Mouse (Mus musculus): Measurements from ENCODE around the gene Polr2e. TPM values are rescaled to one million over a fixed set of nuclear protein-coding genes. Genes with fewer than 3 reads are reported as not detected.

Polr2e gene
- polyA plus RNA-seq, 1 experiment from 2014 or later = 66.8 TPM

- peaks cover 3% of the 10 kb centered on the region; the same call in 1 of the 2 replicates for H3K36me3 ChIP-seq (ENCODE audit: control insufficient read depth, insufficient read depth)
- H3K27ac ChIP-seq (ENCODE audit: low read length) = no peak overlapping the region
- no peak for ATAC-seq (ENCODE audit: low read depth)
- WGBS (ENCODE audit: insufficient replicate concordance) = 75% methylated on average over 4 of the region's 4 CpGs
- no peak overlapping the region for H3K4me2 ChIP-seq (ENCODE audit: low read depth, low read length)
- H3K9me3 ChIP-seq (replicated peaks; ENCODE audit: control insufficient read depth, low read length) = no peaks in the 10 kb centered on the region
- no peak overlapping the region for H3K9ac ChIP-seq (ENCODE audit: low read depth, low read length)
- H3K4me3 ChIP-seq (ENCODE audit: low read depth, low read length) = no peak overlapping the region
- H3K4me1 ChIP-seq (ENCODE audit: control insufficient read depth, low read depth, low read length) = peaks cover 47% of the 10 kb centered on the region
- H3K27me3 ChIP-seq (ENCODE audit: control insufficient read depth, insufficient read depth, low read depth, low read length) = no peaks in the 10 kb centered on the region
Measured at GRCm38 (mm10) chr10:80076386-80076785, 36.8 kb upstream of the Polr2e start.

- H3K4me3 ChIP-seq (ENCODE audit: low read depth, low read length) = no peak overlapping the region
- 80% methylated on average over 1 of the region's 1 CpGs for WGBS (ENCODE audit: insufficient replicate concordance)
- H3K9me3 ChIP-seq (replicated peaks; ENCODE audit: control insufficient read depth, low read length) = no peaks in the 10 kb centered on the region
- ATAC-seq (ENCODE audit: low read depth) = no peak
- H3K27ac ChIP-seq (ENCODE audit: low read length) = 0 out of 2 replicates have a peak overlapping the region, but pooled peaks have one; percentile 33
- H3K4me1 ChIP-seq (ENCODE audit: control insufficient read depth, low read depth, low read length) = peaks cover 49% of the 10 kb centered on the region
- no peaks in the 10 kb centered on the region for H3K27me3 ChIP-seq (ENCODE audit: control insufficient read depth, insufficient read depth, low read depth, low read length)
- no peak overlapping the region for H3K4me2 ChIP-seq (ENCODE audit: low read depth, low read length)
- no peak overlapping the region for H3K9ac ChIP-seq (ENCODE audit: low read depth, low read length)
- H3K36me3 ChIP-seq (ENCODE audit: control insufficient read depth, insufficient read depth) = peaks cover 3% of the 10 kb centered on the region; the same call in 1 of the 2 replicates
Measured at GRCm38 (mm10) chr10:80075924-80076323, 36.3 kb upstream of the Polr2e start.

- Histone ChIP-seq H3K9ac (ENCODE audit: low read depth, low read length) (no peak overlapping the region), H3K4me3 (ENCODE audit: low read depth, low read length) (peak overlapping the region; percentile 7), H3K27me3 (ENCODE audit: control insufficient read depth, insufficient read depth, low read depth, low read length) (no peaks in the 10 kb centered on the region), H3K36me3 (ENCODE audit: control insufficient read depth, insufficient read depth) (peaks cover 3% of the 10 kb centered on the region; the same call in 1 of the 2 replicates), H3K4me1 (ENCODE audit: control insufficient read depth, low read depth, low read length) (peaks cover 49% of the 10 kb centered on the region), H3K4me2 (ENCODE audit: low read depth, low read length) (peak overlapping the region; percentile 19), H3K27ac (ENCODE audit: low read length) (0 out of 2 replicates have a peak overlapping the region, but pooled peaks have one; percentile 20), H3K9me3 (replicated peaks; ENCODE audit: control insufficient read depth, low read length) (no peaks in the 10 kb centered on the region)
- WGBS (ENCODE audit: insufficient replicate concordance) = 15% methylated on average over 28 of the region's 28 CpGs
- ATAC-seq (ENCODE audit: low read depth) = peak; percentile 3; the same call in 1 of the 2 replicates
Measured at GRCm38 (mm10) chr10:80074813-80075601, 35.4 kb upstream of the Polr2e start.

- H3K4me1 ChIP-seq (ENCODE audit: control insufficient read depth, low read depth, low read length) = peaks cover 42% of the 10 kb centered on the region
- ATAC-seq (ENCODE audit: low read depth) = no peak
- H3K4me3 ChIP-seq (ENCODE audit: low read depth, low read length) = no peak overlapping the region
- H3K9me3 ChIP-seq (replicated peaks; ENCODE audit: control insufficient read depth, low read length) = no peaks in the 10 kb centered on the region
- H3K36me3 ChIP-seq (ENCODE audit: control insufficient read depth, insufficient read depth) = no peaks in the 10 kb centered on the region
- no peaks in the 10 kb centered on the region for H3K27me3 ChIP-seq (ENCODE audit: control insufficient read depth, insufficient read depth, low read depth, low read length)
- WGBS (ENCODE audit: insufficient replicate concordance) = 77% methylated on average over 20 of the region's 20 CpGs
- H3K27ac ChIP-seq (ENCODE audit: low read length) = peak overlapping the region; percentile 93; the same call in 1 of the 2 replicates
- H3K9ac ChIP-seq (ENCODE audit: low read depth, low read length) = 0 out of 2 replicates have a peak overlapping the region, but pooled peaks have one; percentile 10
- H3K4me2 ChIP-seq (ENCODE audit: low read depth, low read length) = no peak overlapping the region
Measured at GRCm38 (mm10) chr10:80072623-80073489, 33.3 kb upstream of the Polr2e start.

- Histone ChIP-seq H3K27ac (ENCODE audit: low read length) (peak overlapping the region; percentile 93), H3K4me1 (ENCODE audit: control insufficient read depth, low read depth, low read length) (peaks cover 42% of the 10 kb centered on the region), H3K9ac (ENCODE audit: low read depth, low read length) (peak overlapping the region; percentile 51), H3K4me3 (ENCODE audit: low read depth, low read length) (no peak overlapping the region; the same call in 1 of the 2 replicates), H3K36me3 (ENCODE audit: control insufficient read depth, insufficient read depth) (peaks cover 6% of the 10 kb centered on the region), H3K4me2 (ENCODE audit: low read depth, low read length) (peak overlapping the region; percentile 48), H3K27me3 (ENCODE audit: control insufficient read depth, insufficient read depth, low read depth, low read length) (no peaks in the 10 kb centered on the region), H3K9me3 (replicated peaks; ENCODE audit: control insufficient read depth, low read length) (no peaks in the 10 kb centered on the region)
- ATAC-seq (ENCODE audit: low read depth) = peak; percentile 23
- WGBS (ENCODE audit: insufficient replicate concordance) = 60% methylated on average over 3 of the region's 3 CpGs
Measured at GRCm38 (mm10) chr10:80071516-80071900, 31.9 kb upstream of the Polr2e start.

GRCm38 (mm10) chr10:80070837-80071515 is 31.4 kb upstream of the Polr2e start:
- 56% methylated on average over 9 of the region's 9 CpGs for WGBS (ENCODE audit: insufficient replicate concordance)
- Histone ChIP-seq H3K4me1 (ENCODE audit: control insufficient read depth, low read depth, low read length) (peaks cover 42% of the 10 kb centered on the region), H3K4me3 (ENCODE audit: low read depth, low read length) (peak overlapping the region; percentile 6; the same call in 1 of the 2 replicates), H3K4me2 (ENCODE audit: low read depth, low read length) (peak overlapping the region; percentile 48), H3K36me3 (ENCODE audit: control insufficient read depth, insufficient read depth) (peaks cover 9% of the 10 kb centered on the region), H3K27me3 (ENCODE audit: control insufficient read depth, insufficient read depth, low read depth, low read length) (no peaks in the 10 kb centered on the region), H3K27ac (ENCODE audit: low read length) (peak overlapping the region; percentile 93), H3K9me3 (replicated peaks; ENCODE audit: control insufficient read depth, low read length) (no peaks in the 10 kb centered on the region), H3K9ac (ENCODE audit: low read depth, low read length) (peak overlapping the region; percentile 51)
- peak; percentile 91 for ATAC-seq (ENCODE audit: low read depth)

- peak overlapping the region; percentile 6; the same call in 1 of the 2 replicates for H3K27ac ChIP-seq (ENCODE audit: low read length)
- ATAC-seq (ENCODE audit: low read depth) = no peak
Measured at GRCm38 (mm10) chr10:80069948-80070450, 30.4 kb upstream of the Polr2e start.

GRCm38 (mm10) chr10:80069251-80069650 is 29.7 kb upstream of the Polr2e start:
- 81% methylated on average over 7 of the region's 7 CpGs for WGBS (ENCODE audit: insufficient replicate concordance)

More at GRCm38 (mm10) chr10:80069948-80070450, 30.4 kb upstream of the Polr2e start:
- peaks cover 9% of the 10 kb centered on the region for H3K36me3 ChIP-seq (ENCODE audit: control insufficient read depth, insufficient read depth)
- H3K9ac ChIP-seq (ENCODE audit: low read depth, low read length) = no peak overlapping the region
- no peaks in the 10 kb centered on the region for H3K9me3 ChIP-seq (replicated peaks; ENCODE audit: control insufficient read depth, low read length)
- no peak overlapping the region for H3K4me3 ChIP-seq (ENCODE audit: low read depth, low read length)
- no peak overlapping the region for H3K4me2 ChIP-seq (ENCODE audit: low read depth, low read length)
- WGBS (ENCODE audit: insufficient replicate concordance) = 83% methylated on average over 4 of the region's 4 CpGs
- H3K27me3 ChIP-seq (ENCODE audit: control insufficient read depth, insufficient read depth, low read depth, low read length) = no peaks in the 10 kb centered on the region
- H3K4me1 ChIP-seq (ENCODE audit: control insufficient read depth, low read depth, low read length) = peaks cover 36% of the 10 kb centered on the region

More at GRCm38 (mm10) chr10:80069251-80069650, 29.7 kb upstream of the Polr2e start:
- H3K27ac ChIP-seq (ENCODE audit: low read length) = no peak overlapping the region
- no peaks in the 10 kb centered on the region for H3K9me3 ChIP-seq (replicated peaks; ENCODE audit: control insufficient read depth, low read length)
- H3K9ac ChIP-seq (ENCODE audit: low read depth, low read length) = no peak overlapping the region
- H3K36me3 ChIP-seq (ENCODE audit: control insufficient read depth, insufficient read depth) = peaks cover 9% of the 10 kb centered on the region
- peaks cover 36% of the 10 kb centered on the region for H3K4me1 ChIP-seq (ENCODE audit: control insufficient read depth, low read depth, low read length)
- ATAC-seq (ENCODE audit: low read depth) = no peak
- no peaks in the 10 kb centered on the region for H3K27me3 ChIP-seq (ENCODE audit: control insufficient read depth, insufficient read depth, low read depth, low read length)
- H3K4me2 ChIP-seq (ENCODE audit: low read depth, low read length) = no peak overlapping the region
- H3K4me3 ChIP-seq (ENCODE audit: low read depth, low read length) = no peak overlapping the region

Measured in liver, embryonic 16.5 days (tissue).